Mouse (Mus musculus) CD4-positive naive resting alpha-beta T cell, adult 76 days (primary cell): ENCODE data around the gene Dlec1. TPM values are rescaled to one million over a fixed set of nuclear protein-coding genes. Genes with fewer than 3 reads are reported as not detected.

Experiments
- total RNA-seq: library from RNA; stranded (reverse); gene quantifications from one replicate; pipeline ENCODE4 v1.2.4, GENCODE M21; 2023

The Dlec1 gene
- total RNA-seq: not detected

DNA sequence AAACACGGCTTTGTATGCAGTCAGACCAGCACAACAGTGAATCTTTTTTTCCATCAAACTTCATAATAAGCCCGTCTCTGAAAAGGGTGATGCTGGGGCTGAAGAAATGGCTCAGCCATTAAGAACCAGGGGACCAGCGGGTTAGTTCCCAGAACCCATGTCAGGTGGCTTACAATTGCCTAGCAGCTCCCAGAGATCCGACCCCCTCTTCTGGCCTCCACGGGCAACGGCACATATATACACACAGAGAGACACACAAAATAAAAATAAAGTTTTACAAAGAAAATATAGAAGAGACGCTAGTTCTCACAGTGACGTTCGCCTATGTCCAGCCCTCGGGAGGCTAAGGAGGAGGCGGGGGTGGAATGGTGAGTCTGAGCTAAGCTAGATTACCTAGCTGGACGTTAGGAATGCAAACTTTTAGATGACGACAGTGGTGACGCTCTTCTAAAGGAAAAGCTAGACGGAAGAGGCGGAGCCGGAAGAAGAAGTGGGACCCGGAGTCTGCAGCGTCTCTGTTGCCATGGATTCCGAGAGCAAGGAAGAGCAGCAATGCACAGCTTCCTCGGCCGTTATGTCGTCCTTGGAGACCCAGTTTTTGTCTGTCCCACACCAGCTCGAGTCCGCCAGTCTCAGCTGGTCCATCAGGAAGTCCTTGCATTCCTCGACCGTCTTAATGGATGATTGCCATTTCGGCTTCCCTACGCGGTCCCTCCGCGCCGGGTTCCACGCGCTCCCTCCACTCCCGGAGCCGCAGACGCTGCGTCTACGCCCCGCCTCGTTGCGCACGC lies at the start of gene Dlec1:
Dlec1 (plus strand) TSS at position 487 of the 791 bp plus-strand sequence.

DNA sequence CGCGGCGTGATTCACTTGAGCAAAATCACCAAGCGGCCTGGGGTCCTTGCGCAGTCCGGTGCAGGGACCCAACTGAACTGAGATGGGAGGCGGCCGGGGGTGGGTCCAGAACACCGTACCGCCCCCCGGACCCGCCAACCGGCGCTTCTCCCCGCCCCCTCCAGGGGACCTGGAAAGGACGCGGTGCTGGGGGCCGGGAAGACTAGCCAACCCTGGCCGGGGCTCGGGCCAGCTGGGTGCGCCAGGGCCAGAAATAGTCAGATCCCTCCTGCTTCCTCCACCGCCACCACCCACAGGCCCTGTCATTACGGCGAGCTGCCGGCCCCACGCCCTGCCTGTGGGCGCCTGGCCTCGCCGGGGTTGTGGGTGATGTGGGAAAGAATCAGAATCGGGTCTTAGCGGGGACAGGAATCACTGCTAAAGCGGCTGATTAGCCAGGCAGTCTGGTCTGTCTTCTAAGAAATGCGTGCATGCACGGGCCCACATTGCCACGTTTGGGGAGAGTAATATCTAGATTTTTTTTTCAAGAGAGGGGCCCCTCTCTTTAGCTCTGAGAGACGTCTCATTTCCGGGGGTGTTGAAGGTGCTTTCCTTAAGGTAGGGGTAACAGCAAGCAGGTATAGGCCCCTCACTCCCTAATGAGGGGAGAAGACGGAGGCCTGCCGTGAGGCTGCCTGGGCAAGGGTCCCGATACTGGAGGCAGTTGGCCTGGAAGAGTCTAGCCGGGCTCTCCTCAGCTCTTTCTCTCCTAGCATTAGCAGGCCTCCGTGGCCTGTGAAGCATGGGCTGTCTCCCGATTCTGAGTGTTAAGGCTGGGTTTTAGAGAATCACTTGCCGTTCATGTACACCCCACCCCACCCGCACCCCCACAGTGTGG lies 8.6 kb upstream of the Dlec1 start, which contains the start of gene Plcd1:
Plcd1 (minus strand) TSS at position 84 of the 877 bp plus-strand sequence.

DNA sequence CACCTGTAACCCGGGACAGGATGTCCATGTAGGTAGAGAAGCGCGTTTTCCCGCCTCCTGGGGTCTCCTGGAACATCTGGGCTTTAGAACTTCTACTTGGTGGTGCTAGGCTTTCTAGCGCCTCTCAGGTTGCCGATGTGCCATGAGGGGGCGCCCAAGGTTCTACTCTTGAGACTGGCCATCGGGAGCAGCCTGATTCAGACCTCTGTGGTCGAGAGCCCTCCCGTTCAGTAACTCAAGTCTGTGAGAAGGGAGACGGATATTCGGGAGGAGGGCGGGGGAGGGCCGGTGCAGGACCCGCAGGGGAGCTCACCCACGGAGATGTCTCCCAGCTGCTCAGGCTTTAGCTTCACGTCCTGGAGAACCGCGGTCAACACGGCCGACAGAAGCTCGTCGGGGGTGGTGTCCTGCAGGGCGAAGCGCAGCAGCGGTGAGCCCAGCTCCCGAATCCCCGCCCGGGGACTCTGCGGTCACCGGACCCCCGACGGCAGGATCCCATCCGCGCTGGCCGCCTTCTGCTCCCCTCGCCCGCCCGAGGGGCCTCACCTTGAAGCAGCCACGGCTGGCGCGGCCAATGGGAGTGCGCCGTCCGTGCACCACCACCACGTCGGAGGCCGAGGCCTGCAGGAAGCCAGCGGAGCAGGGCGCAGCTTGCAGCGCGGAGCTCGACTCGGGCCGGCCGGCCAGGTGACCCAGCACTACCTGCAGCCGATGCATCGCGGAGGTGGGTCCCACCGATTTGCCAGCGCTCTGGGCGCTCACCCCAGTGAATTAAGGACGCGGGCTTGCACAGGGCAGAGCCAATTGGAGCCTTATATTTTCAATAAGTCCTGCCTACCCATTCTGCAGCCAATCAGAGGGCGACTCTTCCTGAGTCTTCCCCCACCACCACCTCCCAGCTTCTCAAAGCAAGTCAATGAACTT lies 54.3 kb downstream of the Dlec1 start, which contains the start of gene Acaa1b:
Acaa1b (minus strand) TSS at position 816 of the 924 bp plus-strand sequence.

DNA sequence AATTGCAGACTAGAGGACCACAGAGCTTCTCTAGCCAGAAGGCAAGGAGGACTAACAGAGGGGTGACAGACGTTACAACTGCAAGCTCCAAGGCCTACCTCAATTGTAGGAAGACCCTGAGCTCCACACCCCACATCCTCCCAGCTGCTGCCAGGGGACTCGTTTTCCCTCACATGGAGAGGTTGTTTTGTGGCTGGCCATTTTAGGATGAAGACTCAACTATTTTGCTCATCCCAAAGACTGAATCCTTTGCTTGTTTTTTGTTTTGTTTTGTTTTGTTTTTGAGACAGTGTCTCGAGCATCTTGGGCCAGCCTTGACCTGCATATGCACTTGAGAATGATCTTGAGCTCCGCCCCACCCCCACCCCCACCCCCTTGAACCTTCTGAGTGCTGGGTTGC lies 56.6 kb downstream of the Dlec1 start, which contains the start of gene Gm47289:
Gm47289 (plus strand) TSS at position 301 of the 400 bp plus-strand sequence.

Other genes starting within 250 kb of the Dlec1 start
- 0.94 TPM for gene Ctdspl, start 176.0 kb upstream of the Dlec1 start, total RNA-seq
- gene Vill, start 49.7 kb upstream of the Dlec1 start, total RNA-seq: 1.2 TPM
- not detected for gene Plcd1, start 9.0 kb upstream of the Dlec1 start, total RNA-seq
- gene Acaa1b, start 54.6 kb downstream of the Dlec1 start, total RNA-seq: 0.64 TPM
- gene Gm47289, start 56.7 kb downstream of the Dlec1 start, total RNA-seq: not detected
- not detected for gene Slc22a13, start 106.6 kb downstream of the Dlec1 start, total RNA-seq
- gene Oxsr1, start 219.9 kb downstream of the Dlec1 start, total RNA-seq: 41.7 TPM
- 42.9 TPM for gene Acaa1a, start 237.2 kb downstream of the Dlec1 start, total RNA-seq
- gene Myd88, start 238.9 kb downstream of the Dlec1 start, total RNA-seq: 37.7 TPM